Comparison of ENCODE assay signal across 9 mouse cellular contexts in the genomic region with DNA sequence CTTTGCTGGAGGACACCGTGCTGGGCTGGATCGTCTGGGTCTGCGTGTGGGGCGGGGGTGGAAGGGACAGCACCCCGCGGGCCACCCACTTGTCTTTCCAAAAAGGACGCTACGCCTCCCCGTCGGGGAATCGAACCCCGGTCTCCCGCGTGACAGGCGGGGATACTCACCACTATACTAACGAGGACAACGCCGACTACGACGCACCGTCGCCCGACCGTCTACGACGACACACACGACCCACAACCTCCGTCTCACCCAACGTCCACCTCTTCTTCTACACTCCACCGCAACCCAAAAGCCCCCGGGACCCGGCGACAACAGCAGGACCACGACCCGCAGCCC. TPM values are rescaled to one million over a fixed set of nuclear protein-coding genes. Genes with fewer than 3 reads are reported as not detected.
A peak's percentile ranks its signal among the peaks of the same experiment; 100 is the strongest.
DNase-seq lines count a peak whose midpoint lies in the region; ATAC-seq and TF ChIP-seq lines count a peak whose summit lies in the region.
"Not testable (repeated sequence)": the region's sequence is repeated elsewhere in the genome, so short reads cannot be mapped to it uniquely, and the experiment has no call there.
"Had no signal": no experiment of that assay in that cellular context is flagged by ENCODE, and none has a peak within 500 bp of the region (broad histone marks: within the 10 kb centered on the region; RNA-seq: fewer than 3 reads in every experiment).

No protein-coding gene starts in this region.

- TF ChIP-seq CTCF in heart, adult 2 months (IDR thresholded peaks at IDR 0.05); hindbrain, postnatal 0 days (IDR thresholded peaks at IDR 0.05; ENCODE audit: low read depth); left cerebral cortex, adult 2 months (IDR thresholded peaks at IDR 0.05); lung, postnatal 0 days (IDR thresholded peaks at IDR 0.05); stomach, postnatal 0 days (IDR thresholded peaks at IDR 0.05; ENCODE audit: low read depth): not testable (repeated sequence)

- not testable (repeated sequence) for TF ChIP-seq EP300 in heart, adult 2 months (IDR thresholded peaks at IDR 0.05; ENCODE audit: insufficient read depth, low read depth, low read length); lung, postnatal 0 days (IDR thresholded peaks at IDR 0.05); stomach, postnatal 0 days (optimal IDR thresholded peaks at IDR 0.05)

- peaks cover 36% of the 10 kb centered on the region for H3K27me3 ChIP-seq in embryonic facial prominence, embryonic 15.5 days
- peaks cover 12% of the 10 kb centered on the region for H3K27me3 ChIP-seq in heart, adult 2 months (ENCODE audit: control insufficient read depth, insufficient read depth, low read length)
- H3K27me3 ChIP-seq in hindbrain, postnatal 0 days (ENCODE audit: insufficient read depth, low read length), result peaks cover 26% of the 10 kb centered on the region
- H3K27me3 ChIP-seq in lung, postnatal 0 days (replicated peaks; ENCODE audit: insufficient read depth, low read length), result peaks cover 17% of the 10 kb centered on the region
- H3K27me3 ChIP-seq in neural tube, embryonic 13.5 days, result peaks cover 51% of the 10 kb centered on the region
- H3K27me3 ChIP-seq in stomach, postnatal 0 days (ENCODE audit: control insufficient read depth, insufficient read depth, low read length), result peaks cover 11% of the 10 kb centered on the region; the same call in 1 of the 2 replicates

- intact Hi-C loops in heart, adult 2 months (cut with DNase I); left cerebral cortex, adult 2 months (cut with DNase I): not testable (repeated sequence)

- H3K9me3 ChIP-seq in embryonic facial prominence, embryonic 15.5 days (replicated peaks); hindbrain, postnatal 0 days (ENCODE audit: low read length); lung, postnatal 0 days (ENCODE audit: low read length); neural tube, embryonic 13.5 days; stomach, postnatal 0 days (ENCODE audit: control insufficient read depth, low read length): not testable (repeated sequence)

- 2% methylated on average over 26 of the region's 35 CpGs for WGBS in embryonic facial prominence, embryonic 15.5 days
- WGBS in heart, adult 2 months, result 2% methylated on average over 24 of the region's 35 CpGs
- 1% methylated on average over 16 of the region's 35 CpGs for WGBS in hindbrain, postnatal 0 days
- WGBS in lung, postnatal 0 days, result 2% methylated on average over 14 of the region's 35 CpGs
- WGBS in neural tube, embryonic 13.5 days, result under 1% methylated on average over 24 of the region's 35 CpGs
- under 1% methylated on average over 18 of the region's 35 CpGs for WGBS in stomach, postnatal 0 days

- not testable (repeated sequence) for TF ChIP-seq POLR2A in heart, adult 2 months (IDR thresholded peaks at IDR 0.05; ENCODE audit: insufficient read depth, low read depth, low read length)

- H3K79me2 ChIP-seq in heart, adult 2 months (replicated peaks; ENCODE audit: control insufficient read depth, insufficient read depth, low read length), result not testable (repeated sequence)

- H3K4me2 ChIP-seq in embryonic facial prominence, embryonic 15.5 days (replicated peaks), result peak overlapping the region; percentile 44
- peak overlapping the region; percentile 31; the same call in 1 of the 2 replicates for H3K4me2 ChIP-seq in hindbrain, postnatal 0 days (ENCODE audit: low read depth, low read length)
- H3K4me2 ChIP-seq in lung, postnatal 0 days (replicated peaks; ENCODE audit: low read depth, low read length), result 0 out of 2 replicates have a peak overlapping the region, but pooled peaks have one; percentile 40
- peak overlapping the region; percentile 41 for H3K4me2 ChIP-seq in neural tube, embryonic 13.5 days
- 0 out of 2 replicates have a peak overlapping the region, but pooled peaks have one; percentile 33 for H3K4me2 ChIP-seq in stomach, postnatal 0 days (replicated peaks; ENCODE audit: low read depth)

- peak; percentile 31 to 77 for DNase-seq in adrenal gland, adult (ENCODE audit: inconsistent age in 2 of 2, low spot score in 1 of 2)
- DNase-seq in heart, adult 2 months, result peak; percentile 70 to 74
- not testable (repeated sequence) for DNase-seq in hindbrain, postnatal 0 days (ENCODE audit: low spot score); lung, postnatal 0 days (ENCODE audit: low spot score); stomach, postnatal 0 days (ENCODE audit: low spot score)
- peak; percentile 58 to 64 for DNase-seq in left cerebral cortex, adult 2 months (ENCODE audit: extremely low spot score in 1 of 2, low spot score in 2 of 2)

- not testable (repeated sequence) for H3K27ac ChIP-seq in embryonic facial prominence, embryonic 15.5 days (replicated peaks); heart, adult 2 months; hindbrain, postnatal 0 days; left cerebral cortex, adult 2 months; lung, postnatal 0 days (ENCODE audit: low read length); neural tube, embryonic 13.5 days (replicated peaks); stomach, postnatal 0 days (replicated peaks)

- H3K36me3 ChIP-seq in embryonic facial prominence, embryonic 15.5 days; heart, adult 2 months (ENCODE audit: control insufficient read depth, insufficient read depth, low read length); hindbrain, postnatal 0 days (ENCODE audit: insufficient read depth, low read length); lung, postnatal 0 days (ENCODE audit: insufficient read depth, low read length); neural tube, embryonic 13.5 days; stomach, postnatal 0 days (ENCODE audit: control insufficient read depth, insufficient read depth, low read length): not testable (repeated sequence)

- peak; percentile 56 for ATAC-seq in embryonic facial prominence, embryonic 15.5 days (ENCODE audit: insufficient number of reproducible peaks, low FRiP score, low TSS enrichment, low read depth)
- ATAC-seq in hindbrain, postnatal 0 days, result peak; percentile 43
- ATAC-seq in lung, postnatal 0 days, result peak; percentile 16
- ATAC-seq in neural tube, embryonic 13.5 days (ENCODE audit: low read depth), result peak; percentile 41
- peak; percentile 45 for ATAC-seq in stomach, postnatal 0 days (ENCODE audit: low FRiP score, low TSS enrichment)

- H3K4me1 ChIP-seq in embryonic facial prominence, embryonic 15.5 days, result peaks cover 13% of the 10 kb centered on the region
- H3K4me1 ChIP-seq in heart, adult 2 months (ENCODE audit: control insufficient read depth, insufficient read depth, low read length); hindbrain, postnatal 0 days (ENCODE audit: insufficient read depth, low read length); lung, postnatal 0 days (ENCODE audit: insufficient read depth, low read depth, low read length); neural tube, embryonic 13.5 days (replicated peaks); stomach, postnatal 0 days (replicated peaks; ENCODE audit: control insufficient read depth, insufficient read depth): not testable (repeated sequence)

- peak overlapping the region; percentile 33 for H3K4me3 ChIP-seq in embryonic facial prominence, embryonic 15.5 days (replicated peaks)
- not testable (repeated sequence) for H3K4me3 ChIP-seq in heart, adult 2 months; left cerebral cortex, adult 2 months
- peak overlapping the region; percentile 21 for H3K4me3 ChIP-seq in hindbrain, postnatal 0 days (ENCODE audit: low read length)
- peak overlapping the region; percentile 12; the same call in 1 of the 2 replicates for H3K4me3 ChIP-seq in lung, postnatal 0 days (ENCODE audit: low read depth, low read length)
- H3K4me3 ChIP-seq in neural tube, embryonic 13.5 days, result peak overlapping the region; percentile 29
- peak overlapping the region; percentile 42; the same call in 1 of the 2 replicates for H3K4me3 ChIP-seq in stomach, postnatal 0 days (ENCODE audit: low read depth, low read length)

- not testable (repeated sequence) for H3K9ac ChIP-seq in embryonic facial prominence, embryonic 15.5 days; heart, adult 2 months (ENCODE audit: low read depth, low read length); hindbrain, postnatal 0 days (replicated peaks; ENCODE audit: low read length); lung, postnatal 0 days (replicated peaks; ENCODE audit: low read depth); neural tube, embryonic 13.5 days; stomach, postnatal 0 days (ENCODE audit: low read length)

RNA-seq across cellular contexts. Expression of a gene that starts 0.5 kb away (rescaled TPM):
- polyA plus RNA-seq in embryonic facial prominence, embryonic 15.5 days (2015; fragmentation: Nextera tagmentation; extraction: Ambion mirVana), result 25.6 and 26.1 TPM in 2 replicates
- 10 to 100 TPM; 12.1 to 12.7 TPM for total RNA-seq in heart, adult 2 months (2021)
- polyA plus RNA-seq in heart, adult 2 months (2012; rRNA removed), result 11.5 and 12.6 TPM in 2 replicates
- 15.2 and 15.9 TPM in 2 replicates for total RNA-seq in hindbrain, postnatal 0 days (2014; rRNA removed)
- 14.1 and 15.5 TPM in 2 replicates for polyA plus RNA-seq in hindbrain, postnatal 0 days (2015; fragmentation: Nextera tagmentation; extraction: Ambion mirVana)
- total RNA-seq in left cerebral cortex, adult 2 months (2021), result 10 to 100 TPM; 11.6 to 14.3 TPM
- polyA plus RNA-seq in lung, postnatal 0 days (2015; fragmentation: Nextera tagmentation; extraction: Ambion mirVana), result 29.3 and 37.4 TPM in 2 replicates
- 9.0 and 10.9 TPM in 2 replicates for polyA plus RNA-seq in neural tube, embryonic 13.5 days (2015; fragmentation: Nextera tagmentation; extraction: Ambion mirVana)
- polyA plus RNA-seq in stomach, postnatal 0 days (2015; fragmentation: Nextera tagmentation; extraction: Ambion mirVana), result 17.9 and 21.0 TPM in 2 replicates

RNA-seq across cellular contexts. Expression of a gene that starts 46.5 kb away (rescaled TPM):
- 0.53 and 1.8 TPM in 2 replicates for polyA plus RNA-seq in embryonic facial prominence, embryonic 15.5 days (2015; fragmentation: Nextera tagmentation; extraction: Ambion mirVana)
- 1 to 10 TPM in 1 of 2 experiments, under 1 TPM in 1; 0.70 to 1.2 TPM for total RNA-seq in heart, adult 2 months (2021)
- polyA plus RNA-seq in heart, adult 2 months (2012; rRNA removed), result 0.79 and 1.4 TPM in 2 replicates
- total RNA-seq in hindbrain, postnatal 0 days (2014; rRNA removed), result 0.58 TPM in 1 of 2 replicates, not detected in the other
- 0.55 and 0.71 TPM in 2 replicates for polyA plus RNA-seq in hindbrain, postnatal 0 days (2015; fragmentation: Nextera tagmentation; extraction: Ambion mirVana)
- under 1 TPM in 1 of 2 experiments, not detected in 1; 0.36 TPM for total RNA-seq in left cerebral cortex, adult 2 months (2021)
- 3.3 and 4.0 TPM in 2 replicates for polyA plus RNA-seq in lung, postnatal 0 days (2015; fragmentation: Nextera tagmentation; extraction: Ambion mirVana)
- polyA plus RNA-seq in neural tube, embryonic 13.5 days (2015; fragmentation: Nextera tagmentation; extraction: Ambion mirVana), result not detected in 2 replicates
- 1.1 and 1.2 TPM in 2 replicates for polyA plus RNA-seq in stomach, postnatal 0 days (2015; fragmentation: Nextera tagmentation; extraction: Ambion mirVana)
- polyA plus RNA-seq: inflammation-experienced regulatory T-cells, adult 6 months had no signal

RNA-seq across cellular contexts. Expression of a gene that starts 48.5 kb away (rescaled TPM):
- 14.2 and 28.6 TPM in 2 replicates for polyA plus RNA-seq in embryonic facial prominence, embryonic 15.5 days (2015; fragmentation: Nextera tagmentation; extraction: Ambion mirVana)
- total RNA-seq in heart, adult 2 months (2021), result under 1 TPM; 0.89 to 0.98 TPM
- 2.1 and 6.3 TPM in 2 replicates for polyA plus RNA-seq in heart, adult 2 months (2012; rRNA removed)
- total RNA-seq in hindbrain, postnatal 0 days (2014; rRNA removed), result 2.7 and 6.7 TPM in 2 replicates
- polyA plus RNA-seq in hindbrain, postnatal 0 days (2015; fragmentation: Nextera tagmentation; extraction: Ambion mirVana), result 12.2 and 15.3 TPM in 2 replicates
- 1 to 10 TPM in 1 of 2 experiments, not detected in 1; 1.5 TPM for total RNA-seq in left cerebral cortex, adult 2 months (2021)
- polyA plus RNA-seq in lung, postnatal 0 days (2015; fragmentation: Nextera tagmentation; extraction: Ambion mirVana), result 32.2 and 33.2 TPM in 2 replicates
- 2.8 and 2.9 TPM in 2 replicates for polyA plus RNA-seq in neural tube, embryonic 13.5 days (2015; fragmentation: Nextera tagmentation; extraction: Ambion mirVana)
- 3.7 and 4.0 TPM in 2 replicates for polyA plus RNA-seq in stomach, postnatal 0 days (2015; fragmentation: Nextera tagmentation; extraction: Ambion mirVana)
